Mouse (Mus musculus) MN1 (cell line): Measurements from ENCODE around the gene Mrps24.

ENCODE experiments used
- DNase-seq: peaks from one replicate; pipeline ENCODE4 v3.0.0-alpha.2; 2016; ENCODE audit warnings: low spot score

The Mrps24 gene

DNA sequence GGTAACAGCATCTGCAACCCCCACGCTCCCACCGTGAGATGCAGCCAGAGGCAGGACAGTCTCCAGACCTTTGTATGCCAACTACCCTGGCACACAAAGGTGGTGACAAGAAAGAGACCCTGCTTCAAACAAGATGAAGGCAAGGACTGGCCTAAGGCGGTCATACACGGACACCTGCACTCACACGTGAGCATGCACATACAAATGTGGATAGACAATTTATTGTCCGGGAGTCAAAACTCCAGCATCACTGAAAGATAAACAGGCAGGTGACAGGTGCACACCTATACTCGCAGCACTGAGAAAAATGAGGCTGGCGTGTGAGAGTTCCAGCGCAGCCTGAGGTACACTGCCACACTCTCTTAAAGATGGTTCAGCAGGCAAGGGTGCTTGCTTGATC lies 9.5 kb downstream of the Mrps24 start:
- DNase-seq: peak; percentile 5

DNA sequence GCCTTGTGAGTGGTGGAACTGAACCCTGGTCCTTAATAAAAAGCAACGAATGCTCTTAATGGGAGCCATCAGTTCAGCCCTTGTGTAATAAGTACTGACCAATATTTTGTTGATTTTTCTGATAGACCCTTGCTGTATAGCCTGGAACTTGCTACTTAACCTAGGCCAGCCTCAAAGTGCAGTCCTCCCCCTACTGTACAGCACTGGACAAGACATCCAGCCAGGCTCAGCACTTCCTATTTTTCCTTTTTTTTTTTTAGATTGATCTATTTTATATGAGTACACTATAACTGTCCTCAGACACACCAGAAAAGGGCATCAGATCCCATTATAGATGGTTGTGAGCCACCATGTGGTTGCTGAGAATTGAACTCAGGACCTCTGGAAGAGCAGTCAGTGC lies 12.1 kb downstream of the Mrps24 start:
- DNase-seq: no peak

DNA sequence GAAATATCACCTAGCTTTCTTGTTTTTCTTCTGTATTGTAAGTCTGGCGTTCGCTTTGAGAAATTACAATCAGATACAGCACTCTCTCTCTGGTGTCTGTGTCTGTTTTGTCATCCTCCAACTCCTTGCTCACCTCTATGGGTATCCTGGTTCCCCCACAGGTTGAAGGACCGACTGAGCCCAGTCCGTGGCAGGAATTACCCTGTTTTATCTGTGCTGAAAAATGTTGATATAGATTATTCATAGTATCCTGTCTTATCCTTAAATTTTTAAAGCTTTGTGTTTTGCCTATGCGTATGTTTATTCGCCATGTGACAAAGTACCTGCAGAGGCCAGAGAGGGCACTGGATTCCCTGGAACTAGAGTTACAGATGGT lies 12.5 kb downstream of the Mrps24 start:
- DNase-seq: peak; percentile 5

DNA sequence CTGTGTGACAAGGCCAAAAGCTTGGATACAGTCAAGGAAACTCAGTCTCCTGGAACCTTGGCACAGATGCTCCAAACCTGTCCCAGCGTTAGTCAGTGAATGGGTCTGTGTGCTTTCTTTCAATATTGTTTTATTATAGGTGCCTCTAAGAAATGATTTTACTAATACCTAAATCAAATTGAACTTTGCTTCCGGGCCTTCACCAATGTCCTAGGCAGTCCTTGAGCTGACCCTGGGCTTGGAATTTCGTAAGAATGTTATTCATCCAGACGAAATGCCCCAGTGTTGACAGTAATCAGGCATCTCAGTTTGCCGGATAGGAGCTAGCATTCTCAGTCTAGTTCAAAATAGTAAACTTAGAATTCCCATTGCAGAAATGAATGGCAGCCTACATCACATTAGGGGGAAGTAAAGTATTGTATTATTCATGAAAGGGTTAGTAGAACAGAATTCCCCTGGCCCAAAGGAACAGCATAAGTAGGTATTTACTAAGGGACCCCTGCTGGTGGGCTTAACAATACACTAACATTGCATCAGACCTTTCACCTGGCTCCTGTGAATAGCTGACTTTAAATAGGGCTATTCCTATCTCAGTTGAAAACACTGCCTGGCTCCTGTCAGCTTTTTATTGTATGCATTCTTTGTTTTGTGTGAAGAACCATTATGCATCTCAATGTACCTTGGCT lies 13.1 kb downstream of the Mrps24 start:
- DNase-seq: peak; percentile 4

DNA sequence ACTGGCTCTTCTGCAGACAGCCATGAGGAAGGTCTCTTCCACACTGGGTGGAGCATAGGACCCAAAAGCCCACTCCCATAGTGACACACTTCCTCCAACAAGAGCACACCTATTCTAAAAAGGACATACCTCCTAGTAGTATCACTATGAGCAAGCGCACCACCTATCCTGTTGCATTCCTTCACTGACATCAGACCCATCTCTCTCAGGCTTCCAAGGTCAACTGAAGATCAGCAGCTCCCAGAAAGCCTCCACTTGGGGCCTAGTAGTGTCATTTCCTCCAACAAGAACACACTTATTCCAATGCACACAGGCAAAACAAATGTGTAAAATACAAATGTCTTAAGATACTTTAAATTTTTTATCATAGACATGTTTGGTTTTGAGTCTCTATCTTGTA lies 13.7 kb downstream of the Mrps24 start:
- no peak for DNase-seq

DNA sequence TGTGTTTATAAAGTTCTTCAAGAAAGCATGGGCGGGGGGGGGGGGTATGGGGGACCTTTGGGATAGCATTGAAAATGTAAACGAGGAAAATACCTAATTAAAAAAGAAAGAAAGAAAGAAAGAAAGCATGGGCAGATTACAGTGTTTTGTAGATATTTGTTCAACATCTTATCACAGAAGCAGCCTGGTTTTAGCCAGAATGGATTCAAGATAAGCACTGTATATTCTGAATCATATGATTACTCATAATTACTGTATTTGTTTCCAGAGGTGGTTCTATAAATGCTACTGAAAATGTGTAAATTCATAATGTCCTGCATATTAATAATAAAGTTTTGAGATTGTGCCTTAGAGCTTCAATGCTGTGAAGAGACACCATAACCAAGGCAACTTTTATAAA lies 14.2 kb downstream of the Mrps24 start:
- DNase-seq: peak; percentile 4

DNA sequence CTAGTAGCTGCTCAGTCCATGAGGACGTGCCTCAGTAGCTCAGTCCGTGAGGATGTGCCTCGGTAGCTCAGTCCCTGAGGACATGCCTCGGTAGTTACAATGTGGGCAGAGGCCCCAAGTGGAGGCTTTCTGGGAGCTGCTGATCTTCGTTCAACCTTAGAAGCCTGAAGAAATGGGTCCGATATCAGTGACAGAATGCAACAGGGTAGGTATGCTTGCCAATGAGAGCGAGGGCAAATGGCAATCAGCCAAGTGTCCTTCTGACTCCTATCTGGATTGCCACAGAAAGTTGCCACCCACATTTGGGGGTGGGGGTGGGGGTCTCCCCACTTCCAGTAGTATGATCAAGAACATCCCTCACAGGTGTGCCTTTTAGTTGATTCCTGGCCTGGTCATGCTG lies 14.7 kb downstream of the Mrps24 start:
- DNase-seq: peak; percentile 6

DNA sequence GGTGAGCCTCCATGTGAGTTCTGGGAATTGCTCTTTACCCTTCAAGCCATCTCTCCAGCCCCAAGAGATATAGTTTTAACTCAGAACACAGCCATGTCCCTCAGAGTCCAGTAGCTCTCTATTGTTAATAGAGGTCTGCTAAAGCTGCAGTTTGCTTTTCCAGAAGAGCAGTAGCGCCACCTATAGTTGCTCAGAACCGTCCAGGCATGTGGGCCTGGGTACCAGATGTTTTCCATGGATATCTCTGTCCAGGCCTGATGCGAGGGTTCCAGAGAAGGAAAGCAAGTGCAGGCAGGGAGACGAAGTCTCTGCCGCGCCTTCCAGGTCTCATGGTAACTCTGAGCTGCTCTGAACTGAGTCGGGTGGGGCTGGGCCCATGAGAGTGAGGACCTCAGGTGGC lies 23.7 kb downstream of the Mrps24 start:
- DNase-seq: peak; percentile 66

DNA sequence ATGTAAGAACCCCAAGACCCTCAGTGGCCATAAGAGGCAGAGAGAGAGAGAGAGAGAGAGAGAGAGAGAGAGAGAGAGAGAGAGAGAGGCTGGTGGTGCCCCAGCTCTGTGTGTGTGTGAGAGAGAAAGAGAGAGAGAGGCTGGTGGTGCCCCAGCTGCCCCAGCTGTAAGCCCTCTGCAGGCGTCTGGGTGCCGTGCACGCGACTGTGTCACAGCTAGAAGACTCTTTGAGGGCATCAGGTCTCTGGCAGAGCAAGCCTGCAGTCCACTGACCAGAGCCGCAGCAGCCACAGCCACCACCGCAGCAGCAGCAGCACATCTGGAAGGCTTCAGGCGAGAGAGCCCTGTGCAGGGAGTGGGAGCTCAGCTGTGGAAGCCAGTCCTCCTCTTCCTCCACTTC lies 31.2 kb downstream of the Mrps24 start:
- peak; percentile 30 for DNase-seq

DNA sequence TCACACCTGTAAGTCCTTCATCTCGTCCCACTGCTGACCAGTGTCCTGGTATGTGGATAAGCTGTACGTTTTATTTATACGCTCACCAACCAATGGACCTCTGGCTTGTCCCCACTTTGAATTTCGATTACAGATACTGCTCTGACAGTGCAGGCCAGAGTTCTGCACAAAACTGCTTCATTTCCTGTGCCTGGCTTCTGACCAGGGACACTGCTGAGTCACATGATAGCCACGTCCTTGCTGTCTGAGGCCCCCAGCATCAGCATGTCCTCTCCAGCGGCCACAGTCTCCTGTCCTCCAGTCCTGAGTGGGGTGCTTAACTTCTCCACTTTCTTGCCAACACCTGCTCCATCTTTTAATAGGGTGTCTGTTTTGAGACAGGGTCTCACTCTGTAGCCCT lies 32.9 kb downstream of the Mrps24 start:
- peak; percentile 6 for DNase-seq
